Mouse (Mus musculus) urinary bladder, postnatal 4 days (tissue): Measurements from ENCODE around the gene Prph.

Experiments used
- DNase-seq, 2 experiments: peaks; one replicate each; pipeline ENCODE4 v3.0.0; 2021 to 2022; ENCODE audit warnings: low spot score in 2 of 2

The Prph gene

GRCm38 (mm10) chr15:99055040-99055439, at the start of gene Prph:
TSS of gene Prph (plus strand) at chr15:99055174.
- DNase-seq, result no peak

GRCm38 (mm10) chr15:99008801-99009241, 46.2 kb upstream of the Prph start:
- no peak for DNase-seq

- DNase-seq, result no peak
Observed at GRCm38 (mm10) chr15:99010896-99011295, 44.1 kb upstream of the Prph start.

GRCm38 (mm10) chr15:99011946-99012345, 43.0 kb upstream of the Prph start:
- DNase-seq, result no peak

GRCm38 (mm10) chr15:99014496-99015030, 40.4 kb upstream of the Prph start:
- DNase-seq, result no peak

GRCm38 (mm10) chr15:99017355-99017761, 37.6 kb upstream of the Prph start:
- no peak for DNase-seq

GRCm38 (mm10) chr15:99017986-99018385, 37.0 kb upstream of the Prph start:
- no peak for DNase-seq

GRCm38 (mm10) chr15:99018630-99019029, 36.3 kb upstream of the Prph start:
- no peak for DNase-seq

GRCm38 (mm10) chr15:99019436-99019835, 35.5 kb upstream of the Prph start:
- DNase-seq, result no peak

- DNase-seq, result no peak
Observed at GRCm38 (mm10) chr15:99020171-99020570, 34.8 kb upstream of the Prph start.

- DNase-seq, result no peak
Observed at GRCm38 (mm10) chr15:99021255-99021654, 33.7 kb upstream of the Prph start.

- peak in 1 of 2 experiments; percentile 89 for DNase-seq
Observed at GRCm38 (mm10) chr15:99024668-99025314, 30.2 kb upstream of the Prph start.

- DNase-seq, result no peak
Observed at GRCm38 (mm10) chr15:99025414-99025813, 29.6 kb upstream of the Prph start.

- DNase-seq, result no peak
Observed at GRCm38 (mm10) chr15:99026259-99026658, 28.7 kb upstream of the Prph start.

GRCm38 (mm10) chr15:99027116-99027515, 27.9 kb upstream of the Prph start:
- no peak for DNase-seq

GRCm38 (mm10) chr15:99028874-99029458, 26.0 kb upstream of the Prph start:
- DNase-seq, result no peak

- peak; percentile 93 to 97 for DNase-seq
Observed at GRCm38 (mm10) chr15:99029619-99030584, 25.1 kb upstream of the Prph start, which contains the start of gene Tuba1c. TSS of gene Tuba1c (plus strand) at chr15:99029891.

GRCm38 (mm10) chr15:99030585-99031387, 24.2 kb upstream of the Prph start:
- DNase-seq, result no peak

GRCm38 (mm10) chr15:99031388-99031675, 23.6 kb upstream of the Prph start:
- no peak for DNase-seq

- DNase-seq, result no peak
Observed at GRCm38 (mm10) chr15:99032041-99032725, 22.8 kb upstream of the Prph start.

GRCm38 (mm10) chr15:99032726-99033250, 22.2 kb upstream of the Prph start:
- DNase-seq, result no peak
